Mouse (Mus musculus): ENCODE results near the gene Thnsl1.

The Thnsl1 gene

GRCm38 (mm10) chr2:21204912-21205830 lies at the start of gene Thnsl1, which contains the start of gene Enkur:
TSS of gene Thnsl1 (plus strand) at chr2:21205724.
TSS of gene Enkur (minus strand) at chr2:21205365.
- peak; percentile 99 for DNase-seq (ENCODE audit: low spot score)

DNA sequence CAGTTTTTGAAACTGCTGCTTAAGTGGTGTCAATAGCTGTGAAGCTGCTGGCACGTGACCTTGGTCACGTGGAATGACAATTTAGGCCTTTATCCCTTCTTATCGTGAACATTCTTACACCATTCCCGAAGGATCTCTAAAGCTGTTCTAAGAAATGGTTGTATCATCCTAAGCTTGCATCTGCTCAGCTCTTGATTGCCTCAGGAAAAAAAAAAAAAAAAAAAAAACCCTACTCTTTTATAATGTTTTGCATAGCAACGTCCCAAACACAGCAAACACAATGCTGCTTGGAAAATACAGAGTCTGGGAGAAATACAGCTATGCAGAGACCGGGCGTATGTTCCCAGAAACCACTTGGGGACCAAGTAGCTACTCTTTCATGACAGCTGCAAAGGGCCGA lies 41.2 kb upstream of the Thnsl1 start:
- no peak for DNase-seq (ENCODE audit: low spot score)

GRCm38 (mm10) chr2:21167916-21168315 lies 37.6 kb upstream of the Thnsl1 start:
- DNase-seq (ENCODE audit: low spot score), result no peak

DNA sequence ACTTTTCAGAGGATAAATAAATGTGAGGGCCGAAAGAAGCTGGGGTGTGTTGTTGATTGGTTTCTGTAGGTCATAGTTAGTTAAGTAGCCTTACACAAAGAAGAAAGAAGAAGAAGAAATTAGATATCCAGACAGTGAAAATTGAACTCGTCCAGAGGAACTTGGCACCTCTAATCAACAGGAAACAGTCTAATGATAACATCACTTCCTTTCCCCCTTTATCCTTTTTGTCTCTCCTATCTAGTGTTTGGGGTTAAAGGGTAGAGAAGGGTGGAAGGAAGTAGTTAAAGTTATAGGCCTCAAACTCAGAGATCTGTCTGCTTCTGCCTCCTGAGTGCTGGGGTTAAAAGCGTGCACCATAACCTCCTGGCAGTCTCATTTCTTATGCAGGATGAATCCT lies 32.7 kb upstream of the Thnsl1 start:
- DNase-seq (ENCODE audit: low spot score), result no peak

DNA sequence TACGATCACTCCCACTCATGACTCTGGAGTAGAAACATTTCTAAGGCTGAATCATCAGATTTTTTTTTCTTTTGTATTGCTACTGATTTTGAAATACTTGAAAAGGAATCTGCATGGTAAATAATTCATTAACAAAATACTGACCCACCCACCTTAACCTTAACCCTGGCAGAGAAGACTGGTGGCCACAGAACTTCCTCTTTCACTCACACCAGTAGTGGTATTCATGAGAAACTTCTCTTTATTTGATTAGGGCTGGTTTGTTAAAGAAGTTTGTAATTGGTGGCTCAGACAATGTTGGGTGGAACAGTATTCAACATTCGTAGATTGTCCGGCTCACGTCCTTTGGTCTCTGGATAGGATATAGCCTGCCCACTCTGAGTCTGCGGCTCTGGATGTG lies 26.4 kb upstream of the Thnsl1 start:
- DNase-seq (ENCODE audit: low spot score), result no peak

DNA sequence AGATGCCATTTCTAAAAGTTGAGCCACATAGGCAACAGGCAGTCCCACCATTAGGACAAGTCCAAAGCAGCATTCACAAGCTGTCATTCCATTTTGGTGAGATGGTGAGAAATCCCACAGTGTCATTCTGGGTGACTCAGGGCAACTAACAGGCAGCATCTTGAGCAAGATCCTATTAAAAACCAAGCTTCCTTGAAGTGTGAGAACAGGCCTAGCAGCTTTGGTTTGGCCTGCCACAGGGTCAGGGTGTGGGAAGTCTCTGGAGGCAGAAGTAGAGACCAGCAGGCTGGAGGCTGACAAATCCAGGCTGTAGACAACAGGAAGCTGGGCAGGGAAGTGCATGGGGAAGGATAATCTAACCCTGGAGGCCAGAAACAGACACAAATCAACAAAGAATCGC lies 22.7 kb upstream of the Thnsl1 start:
- no peak for DNase-seq (ENCODE audit: low spot score)

- peak; percentile 46 for DNase-seq (ENCODE audit: low spot score)
Observed at GRCm38 (mm10) chr2:21187576-21187975, 17.9 kb upstream of the Thnsl1 start.

DNA sequence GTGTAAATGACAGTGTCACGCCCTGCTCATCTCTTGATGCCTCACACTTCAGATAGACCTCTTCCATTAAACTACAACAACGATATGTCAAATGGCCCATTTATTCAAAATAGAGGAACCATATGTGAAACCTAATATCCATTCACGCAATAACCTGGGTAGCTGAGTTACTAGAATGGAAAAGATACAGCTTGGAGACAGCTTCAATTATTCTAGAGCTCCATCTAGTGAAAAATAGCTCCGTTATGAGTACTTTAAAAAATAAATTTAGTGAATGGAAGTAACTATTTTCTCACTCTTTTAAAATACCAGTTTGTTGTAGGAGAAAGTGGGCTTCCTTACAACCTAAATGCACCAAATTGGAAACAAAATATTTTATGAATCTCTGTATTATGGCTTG lies 16.9 kb upstream of the Thnsl1 start:
- DNase-seq (ENCODE audit: low spot score), result no peak

DNA sequence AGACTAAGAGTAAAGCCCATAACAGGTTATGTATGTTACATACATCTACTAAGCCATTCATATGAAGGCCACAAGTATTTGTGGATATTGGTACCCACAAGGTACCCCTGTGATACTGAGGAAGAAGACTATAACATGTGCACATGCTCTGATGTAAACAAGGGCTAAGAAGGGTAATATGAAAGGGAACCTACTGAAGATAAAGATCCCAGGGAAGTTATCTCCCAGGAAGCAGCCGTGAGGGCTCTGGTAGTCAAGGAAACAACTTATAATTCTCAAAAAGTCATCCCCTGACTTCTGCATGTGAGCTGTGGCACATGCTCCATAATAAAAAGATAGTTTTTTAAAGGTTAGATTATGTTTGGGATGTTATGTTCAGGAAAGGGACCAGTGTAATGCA lies 14.3 kb upstream of the Thnsl1 start:
- DNase-seq (ENCODE audit: low spot score), result no peak

GRCm38 (mm10) chr2:21195233-21195632 lies 10.3 kb upstream of the Thnsl1 start:
- DNase-seq (ENCODE audit: low spot score), result no peak

- DNase-seq (ENCODE audit: low spot score), result no peak
Observed at GRCm38 (mm10) chr2:21199051-21199450, 6.5 kb upstream of the Thnsl1 start.

GRCm38 (mm10) chr2:21202754-21203153 lies 2.8 kb upstream of the Thnsl1 start:
- DNase-seq (ENCODE audit: low spot score), result no peak

DNA sequence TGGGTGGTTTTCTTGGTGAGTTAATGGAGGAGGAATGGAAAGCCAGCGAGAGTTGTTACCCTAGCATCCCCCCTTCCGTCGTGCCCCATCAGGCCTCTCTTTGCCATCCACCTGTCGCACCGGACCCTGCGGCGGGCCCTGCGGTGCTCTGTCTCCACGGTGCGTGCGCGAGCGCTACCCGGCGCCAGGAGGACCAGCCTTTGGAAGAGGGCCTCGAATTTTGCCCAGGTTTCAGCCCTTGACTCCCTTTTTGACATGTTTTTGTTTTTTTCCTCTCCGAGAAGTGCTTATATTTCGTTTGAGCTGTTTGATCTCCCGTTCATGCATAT lies 271 bp downstream of the Thnsl1 start:
- no peak for DNase-seq (ENCODE audit: low spot score)

DNA sequence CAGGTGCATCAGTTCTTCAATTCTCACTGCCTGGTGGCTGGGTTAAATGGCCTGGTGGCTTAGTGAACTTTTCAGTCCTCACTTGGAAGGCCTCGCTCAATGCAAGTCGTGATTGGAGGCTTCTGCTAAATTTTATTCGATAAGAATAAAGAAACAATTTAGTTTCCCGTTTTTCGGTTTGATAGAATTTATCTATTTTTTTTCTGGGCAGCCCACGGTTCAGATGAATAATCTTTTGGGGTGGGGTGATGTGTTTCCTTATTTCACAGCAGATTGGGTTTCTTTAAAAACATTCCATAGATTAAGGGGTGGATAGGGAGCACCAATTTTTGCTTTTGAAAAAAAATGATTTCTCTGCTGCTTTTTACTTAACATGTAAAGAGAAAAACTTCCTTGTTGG lies 754 bp downstream of the Thnsl1 start:
- no peak for DNase-seq (ENCODE audit: low spot score)

DNA sequence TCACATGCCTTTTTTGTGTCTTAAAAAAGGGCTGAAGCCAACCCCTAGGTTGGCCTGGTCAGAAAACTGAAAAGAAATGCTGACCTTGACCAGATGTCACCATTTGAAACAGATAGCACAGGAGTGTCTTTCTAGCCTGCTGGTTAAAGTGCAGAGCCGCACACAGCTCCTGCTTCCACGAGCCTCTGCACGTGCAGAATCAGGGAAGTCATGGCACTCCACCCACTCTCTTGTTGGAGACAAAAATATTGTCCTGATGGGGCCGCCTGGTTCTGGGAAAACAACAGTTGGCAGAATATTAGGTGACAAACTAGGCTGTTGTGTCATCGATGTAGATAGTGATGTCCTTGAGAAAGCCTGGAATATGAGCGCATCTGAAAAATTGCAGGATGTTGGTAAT lies 5.8 kb downstream of the Thnsl1 start:
- no peak for DNase-seq (ENCODE audit: low spot score)

GRCm38 (mm10) chr2:21214322-21214721 lies 8.8 kb downstream of the Thnsl1 start:
- no peak for DNase-seq (ENCODE audit: low spot score)

GRCm38 (mm10) chr2:21215284-21215683 lies 9.8 kb downstream of the Thnsl1 start:
- DNase-seq (ENCODE audit: low spot score), result no peak

GRCm38 (mm10) chr2:21222453-21223384 lies 17.2 kb downstream of the Thnsl1 start:
- peak; percentile 24 for DNase-seq (ENCODE audit: low spot score)

DNA sequence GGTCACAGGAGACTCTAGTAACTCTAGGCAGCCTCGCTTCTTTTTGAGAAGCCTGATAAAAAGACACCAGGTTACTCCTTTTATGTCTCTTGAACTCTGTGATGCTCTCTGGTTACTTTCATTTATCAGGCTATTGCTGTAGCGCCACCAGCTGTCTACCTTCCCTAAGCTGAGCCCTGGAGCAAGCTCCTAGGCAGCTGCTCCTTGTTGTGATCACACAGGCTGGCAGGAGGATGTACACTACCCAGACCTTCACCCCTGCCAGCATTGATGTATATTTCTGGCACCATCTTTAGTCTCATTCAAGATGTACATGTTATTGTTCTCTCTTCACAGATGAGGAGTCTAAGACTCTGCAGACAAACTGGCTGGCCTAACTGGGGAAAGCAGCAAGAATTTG lies 24.8 kb downstream of the Thnsl1 start:
- no peak for DNase-seq (ENCODE audit: low spot score)

DNA sequence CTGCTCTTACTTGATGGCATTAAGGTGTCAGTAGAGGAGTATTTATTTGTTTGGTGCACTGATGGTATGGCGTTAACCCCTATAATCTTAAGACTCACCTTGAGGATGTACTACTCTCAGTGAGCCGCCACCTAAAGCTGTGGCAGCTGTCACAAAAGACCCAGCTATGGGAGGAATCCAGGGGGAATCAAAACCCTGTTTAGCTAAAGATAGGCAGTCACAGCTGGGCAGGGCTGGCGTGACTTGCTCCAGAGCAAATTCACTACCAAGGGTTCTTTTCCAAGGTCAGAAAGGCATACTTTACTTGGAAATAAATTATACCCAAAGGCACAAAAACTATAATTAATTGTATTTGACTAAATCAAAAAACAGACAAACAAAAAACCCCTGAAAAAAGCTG lies 25.6 kb downstream of the Thnsl1 start:
- DNase-seq (ENCODE audit: low spot score), result no peak

- DNase-seq (ENCODE audit: low spot score), result no peak
Observed at GRCm38 (mm10) chr2:21234871-21235648, 29.5 kb downstream of the Thnsl1 start.

GRCm38 (mm10) chr2:21235844-21236386 lies 30.4 kb downstream of the Thnsl1 start:
- no peak for DNase-seq (ENCODE audit: low spot score)
